In the genomic region with DNA sequence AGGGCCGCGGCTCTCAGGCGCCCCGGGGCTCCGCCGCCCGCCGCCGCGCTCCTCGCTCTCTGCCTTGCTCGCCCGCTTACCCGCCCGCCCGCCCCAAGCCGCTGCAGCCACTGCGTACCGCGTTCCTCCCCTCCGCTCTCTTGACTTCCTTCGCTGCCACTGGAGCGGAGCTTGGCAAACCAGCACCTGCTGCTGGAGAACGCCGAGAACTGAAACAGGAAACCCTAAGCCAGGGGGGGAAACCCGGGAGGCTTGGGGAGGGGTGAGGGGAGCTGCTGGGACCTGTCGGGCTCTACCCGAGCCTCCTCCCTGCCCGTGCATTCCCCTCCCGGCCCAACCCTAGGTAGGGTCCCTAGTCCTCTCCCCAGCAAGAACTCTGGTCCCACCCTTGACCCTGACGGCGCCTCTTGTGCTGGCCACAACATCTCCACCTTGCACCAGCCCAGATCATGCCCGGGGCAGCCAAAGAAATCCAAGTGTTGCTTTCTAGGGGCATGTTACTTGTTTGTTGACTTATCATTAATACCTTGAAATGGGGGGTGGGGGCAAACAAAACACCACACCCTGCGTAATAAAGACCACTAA, we compare ENCODE assay signal across 7 mouse cellular contexts. TPM values are rescaled to one million over a fixed set of nuclear protein-coding genes. Genes with fewer than 3 reads are reported as not detected.
DNase-seq lines count a peak whose midpoint lies in the region; ATAC-seq lines count a peak whose summit lies in the region.

No protein-coding gene starts in this region.

- H3K36me3 ChIP-seq in hindbrain, embryonic 16.5 days (ENCODE audit: control insufficient read depth, insufficient read depth, low read length) = no peaks in the 10 kb centered on the region
- H3K36me3 ChIP-seq in megakaryocyte, embryonic 14.5 days (replicated peaks; ENCODE audit: low read length) = peaks cover 8% of the 10 kb centered on the region

- H3K27ac ChIP-seq in hindbrain, embryonic 16.5 days (ENCODE audit: low read depth, low read length) = peak overlapping the region; percentile 95

- H3K9me3 ChIP-seq in hindbrain, embryonic 16.5 days (ENCODE audit: control insufficient read depth, low read length) = no peaks in the 10 kb centered on the region
- no peaks in the 10 kb centered on the region for H3K9me3 ChIP-seq in megakaryocyte, embryonic 14.5 days

- DNase-seq in WW6 (ENCODE audit: low read depth, low spot score) = peak; percentile 48
- DNase-seq in cerebellum, postnatal 10 days = peak; percentile 86 to 88
- peak; percentile 72 to 77 for DNase-seq in frontal cortex, postnatal 36 days (ENCODE audit: low spot score in 2 of 2)
- DNase-seq in left cerebral cortex, adult 9 months (ENCODE audit: low spot score in 2 of 2) = peak; percentile 47 to 72
- DNase-seq in right cerebral cortex, postnatal 4 days = peak; percentile 73

- H3K4me2 ChIP-seq in hindbrain, embryonic 16.5 days (ENCODE audit: low read length) = peak overlapping the region; percentile 82

- WGBS in hindbrain, embryonic 16.5 days = under 1% methylated on average over 19 of the region's 34 CpGs

- H3K4me3 ChIP-seq in hindbrain, embryonic 16.5 days (ENCODE audit: low read length) = peak overlapping the region; percentile 85
- peak overlapping the region; percentile 99 for H3K4me3 ChIP-seq in megakaryocyte, embryonic 14.5 days (replicated peaks)

- H3K9ac ChIP-seq in hindbrain, embryonic 16.5 days (ENCODE audit: low read depth, low read length) = peak overlapping the region; percentile 96

- ATAC-seq in hindbrain, embryonic 16.5 days = peak; percentile 92

- H3K27me3 ChIP-seq in hindbrain, embryonic 16.5 days (replicated peaks; ENCODE audit: control insufficient read depth, insufficient read depth, low read length) = no peaks in the 10 kb centered on the region
- H3K27me3 ChIP-seq in megakaryocyte, embryonic 14.5 days (replicated peaks) = no peaks in the 10 kb centered on the region

- H3K4me1 ChIP-seq in hindbrain, embryonic 16.5 days (ENCODE audit: control insufficient read depth, insufficient read depth, low read depth, low read length) = peaks cover 15% of the 10 kb centered on the region
- H3K4me1 ChIP-seq in megakaryocyte, embryonic 14.5 days = peaks cover 67% of the 10 kb centered on the region

RNA-seq across cellular contexts. Expression of a gene that starts 0.4 kb away (rescaled TPM):
- 3.0 and 3.4 TPM in 2 replicates for polyA plus RNA-seq in hindbrain, embryonic 16.5 days (2015; fragmentation: Nextera tagmentation; extraction: Ambion mirVana)
- polyA plus RNA-seq in megakaryocyte, embryonic 14.5 days (2012; ENCODE audit: insufficient read depth, low replicate concordance) = 0.22 TPM in 1 of 2 replicates, not detected in the other

Comparison
In these comparisons a context has a peak if more than half of its experiments do, and no peak if none do; other contexts are left out.
1. Peak in every context shown above with its lines: DNase-seq, ATAC-seq, H3K4me3 ChIP-seq and H3K27ac ChIP-seq.